Mouse (Mus musculus) lung, adult 2 months (tissue): ENCODE measurements around the gene Unc13a.

Experiments
- CTCF ChIP-seq: fragments of 200-500 bp; IDR thresholded peaks from 2 replicates; pipeline ENCODE4 v1.5.1; 2011; ENCODE audit warnings: mild to moderate bottlenecking, low read length, control low read depth; ENCODE audit not compliant: insufficient read depth
- POLR2A ChIP-seq: fragments of 200-500 bp; IDR thresholded peaks from 2 replicates; pipeline ENCODE4 v1.6.1; 2011; ENCODE audit warnings: low read depth, mild to moderate bottlenecking, control low read depth, low read length, borderline replicate concordance; ENCODE audit errors: extremely low read depth

DNA sequence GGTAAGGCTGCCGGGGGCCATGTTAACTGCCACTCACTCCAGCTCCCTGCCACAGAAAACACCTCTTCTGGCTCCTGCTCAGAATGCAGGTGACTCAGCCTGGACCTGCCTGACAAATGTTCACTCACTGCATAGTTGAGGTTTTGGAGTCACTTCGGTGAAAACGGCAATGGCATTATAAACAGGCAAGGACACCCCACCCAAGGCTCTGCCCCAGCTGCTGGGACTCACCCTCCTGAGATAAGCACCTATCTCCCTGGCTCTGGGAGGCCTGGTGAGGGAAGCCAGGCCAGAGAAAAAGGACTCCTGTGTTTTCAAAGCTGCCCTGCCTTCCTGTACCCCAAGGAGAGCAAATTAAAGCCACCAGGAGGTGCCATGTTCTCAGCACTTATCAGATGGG is 31.4 kb upstream of the Unc13a start:
- no peak for TF ChIP-seq POLR2A
- no peak for TF ChIP-seq CTCF
